Comparison of ENCODE assay signal across 8 mouse cellular contexts in genomic region chr2:65145421-65146117, GRCm38 (mm10).
A peak's percentile ranks its signal among the peaks of the same experiment; 100 is the strongest.
DNase-seq lines count a peak whose midpoint lies in the region; ATAC-seq lines count a peak whose summit lies in the region.

No protein-coding gene starts in this region.

- ATAC-seq in CD4-positive, CD25-positive, alpha-beta regulatory T cell, adult 4 months: peak; percentile 94
- ATAC-seq in midbrain, embryonic 11.5 days (ENCODE audit: low FRiP score): peak; percentile 91

- H3K4me3 ChIP-seq in hindbrain, embryonic 10.5 days: no peak overlapping the region
- H3K4me3 ChIP-seq in midbrain, embryonic 11.5 days (ENCODE audit: low read depth, low read length): no peak overlapping the region

- 57% methylated on average over 6 of the region's 6 CpGs for WGBS in hindbrain, embryonic 10.5 days
- 55% methylated on average over 6 of the region's 6 CpGs for WGBS in large intestine, adult 2 months
- 49% methylated on average over 6 of the region's 6 CpGs for WGBS in midbrain, embryonic 11.5 days

- H3K27ac ChIP-seq in hindbrain, embryonic 10.5 days: peak overlapping the region; percentile 72; the same call in 1 of the 2 replicates
- H3K27ac ChIP-seq in midbrain, embryonic 11.5 days (ENCODE audit: low read depth, low read length): no peak overlapping the region

- H3K27me3 ChIP-seq in hindbrain, embryonic 10.5 days (ENCODE audit: insufficient read depth, poor library complexity, severe bottlenecking): no peaks in the 10 kb centered on the region
- H3K27me3 ChIP-seq in midbrain, embryonic 11.5 days (ENCODE audit: control insufficient read depth, insufficient read depth, low read length): no peaks in the 10 kb centered on the region

- H3K9ac ChIP-seq in midbrain, embryonic 11.5 days (ENCODE audit: low read length): no peak overlapping the region

- H3K4me1 ChIP-seq in hindbrain, embryonic 10.5 days (replicated peaks): no peaks in the 10 kb centered on the region
- H3K4me1 ChIP-seq in midbrain, embryonic 11.5 days (ENCODE audit: control insufficient read depth, insufficient read depth, low read length): no peaks in the 10 kb centered on the region

- H3K9me3 ChIP-seq in hindbrain, embryonic 10.5 days: no peaks in the 10 kb centered on the region
- no peaks in the 10 kb centered on the region for H3K9me3 ChIP-seq in midbrain, embryonic 11.5 days (ENCODE audit: control insufficient read depth, low read length)

- H3K36me3 ChIP-seq in hindbrain, embryonic 10.5 days: no peaks in the 10 kb centered on the region
- H3K36me3 ChIP-seq in midbrain, embryonic 11.5 days (ENCODE audit: control insufficient read depth, insufficient read depth, low read length): no peaks in the 10 kb centered on the region

- peak; percentile 25 for DNase-seq in gastrocnemius, adult 18-20 months (ENCODE audit: low spot score)
- no peak for DNase-seq in gastrocnemius, postnatal 10 days
- peak; percentile 54 for DNase-seq in embryo, embryonic 9.5 days (ENCODE audit: extremely low spot score)
- peak; percentile 31 for DNase-seq in hindbrain, embryonic 10.5 days (ENCODE audit: low spot score)
- peak; percentile 40 for DNase-seq in large intestine, adult 2 months (ENCODE audit: low read depth, low spot score)
- DNase-seq in midbrain, embryonic 11.5 days (ENCODE audit: low spot score, missing footprints): peak; percentile 90
- peak; percentile 40 for DNase-seq in yolk sac, embryonic 10.5 days (ENCODE audit: low spot score)

- H3K4me2 ChIP-seq in midbrain, embryonic 11.5 days: no peak overlapping the region
